Mouse (Mus musculus): Measurements from ENCODE around the gene Xpnpep2.

Gene Xpnpep2

GRCm38 (mm10) chrX:48108394-48109315 is at the start of gene Xpnpep2:
Gene Xpnpep2 (plus strand): TSS chrX:48108725.
- DNase-seq (ENCODE audit: low read depth, low spot score), result peak; percentile 61

DNA sequence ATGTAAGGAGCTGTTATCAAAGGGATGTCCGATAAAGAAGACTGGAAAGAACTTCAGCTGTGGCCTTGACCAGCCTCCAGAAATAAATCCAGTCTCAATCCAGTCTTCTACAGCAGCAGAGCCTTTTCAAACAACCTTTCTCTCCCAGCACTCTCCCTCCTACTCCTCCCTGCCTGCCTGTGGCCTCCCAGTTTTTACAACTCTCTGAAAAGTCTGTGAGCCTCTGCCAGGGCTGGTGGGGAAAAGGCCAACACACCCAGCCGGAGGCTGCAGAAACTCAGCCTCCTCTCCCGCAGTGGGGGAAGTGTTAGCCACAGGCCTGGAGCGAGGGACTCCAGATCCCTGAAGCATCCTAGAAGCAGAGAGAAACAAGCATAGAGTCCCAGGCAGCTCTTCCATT is 46.0 kb upstream of the Xpnpep2 start:
- DNase-seq (ENCODE audit: low read depth, low spot score), result no peak

GRCm38 (mm10) chrX:48064166-48064853 is 44.2 kb upstream of the Xpnpep2 start:
- DNase-seq (ENCODE audit: low read depth, low spot score), result no peak

- DNase-seq (ENCODE audit: low read depth, low spot score), result no peak
Measured at GRCm38 (mm10) chrX:48066891-48067290, 41.6 kb upstream of the Xpnpep2 start.

- DNase-seq (ENCODE audit: low read depth, low spot score), result no peak
Measured at GRCm38 (mm10) chrX:48071961-48072360, 36.6 kb upstream of the Xpnpep2 start.

DNA sequence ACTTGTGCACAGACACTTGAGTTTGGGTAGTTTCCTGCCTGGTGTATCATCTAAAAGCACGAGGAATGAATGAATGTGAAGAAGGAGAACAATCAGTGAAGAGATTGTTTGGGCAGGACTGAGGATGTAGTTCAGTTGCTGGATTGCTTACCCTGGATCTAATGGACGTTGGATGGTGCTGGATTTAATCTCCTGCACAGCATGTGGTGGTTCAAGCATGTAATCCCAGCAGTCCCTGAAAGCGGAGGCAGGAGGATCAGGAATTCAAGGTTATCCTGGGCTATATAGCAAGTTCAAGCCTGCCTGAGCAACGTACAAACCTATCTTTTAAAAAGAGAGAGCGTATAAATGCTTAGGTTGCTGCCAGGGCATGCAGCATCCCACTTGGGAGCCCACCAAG is 36.1 kb upstream of the Xpnpep2 start:
- no peak for DNase-seq (ENCODE audit: low read depth, low spot score)

GRCm38 (mm10) chrX:48074691-48075090 is 33.8 kb upstream of the Xpnpep2 start:
- no peak for DNase-seq (ENCODE audit: low read depth, low spot score)

GRCm38 (mm10) chrX:48076806-48077425 is 31.6 kb upstream of the Xpnpep2 start:
- no peak for DNase-seq (ENCODE audit: low read depth, low spot score)

- no peak for DNase-seq (ENCODE audit: low read depth, low spot score)
Measured at GRCm38 (mm10) chrX:48082364-48082763, 26.2 kb upstream of the Xpnpep2 start.

GRCm38 (mm10) chrX:48092129-48092528 is 16.4 kb upstream of the Xpnpep2 start:
- no peak for DNase-seq (ENCODE audit: low read depth, low spot score)

DNA sequence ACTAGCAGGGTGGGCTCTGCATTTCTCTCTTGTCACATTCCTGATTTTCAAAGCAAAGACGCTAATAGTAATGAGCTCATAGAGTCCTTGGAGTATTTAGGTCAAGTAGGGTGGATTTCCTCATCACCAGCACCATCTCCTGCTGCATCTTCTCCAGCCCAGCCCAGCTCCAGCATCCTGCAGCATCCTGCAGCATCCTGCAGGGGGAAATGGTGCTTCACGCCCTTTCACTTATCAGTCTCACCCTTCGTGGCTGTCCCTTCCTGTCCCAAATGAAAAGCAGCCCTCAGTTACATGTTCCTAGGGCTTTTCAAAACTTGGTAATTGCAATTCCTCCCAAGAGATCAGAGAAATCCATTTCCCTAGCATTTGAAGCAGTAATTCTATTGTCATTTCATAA is 15.0 kb upstream of the Xpnpep2 start:
- no peak for DNase-seq (ENCODE audit: low read depth, low spot score)

- DNase-seq (ENCODE audit: low read depth, low spot score), result no peak
Measured at GRCm38 (mm10) chrX:48094658-48095057, 13.9 kb upstream of the Xpnpep2 start.

- no peak for DNase-seq (ENCODE audit: low read depth, low spot score)
Measured at GRCm38 (mm10) chrX:48096580-48096979, 11.9 kb upstream of the Xpnpep2 start.

- no peak for DNase-seq (ENCODE audit: low read depth, low spot score)
Measured at GRCm38 (mm10) chrX:48098470-48099129, 9.9 kb upstream of the Xpnpep2 start.

GRCm38 (mm10) chrX:48099871-48100270 is 8.7 kb upstream of the Xpnpep2 start:
- no peak for DNase-seq (ENCODE audit: low read depth, low spot score)

DNA sequence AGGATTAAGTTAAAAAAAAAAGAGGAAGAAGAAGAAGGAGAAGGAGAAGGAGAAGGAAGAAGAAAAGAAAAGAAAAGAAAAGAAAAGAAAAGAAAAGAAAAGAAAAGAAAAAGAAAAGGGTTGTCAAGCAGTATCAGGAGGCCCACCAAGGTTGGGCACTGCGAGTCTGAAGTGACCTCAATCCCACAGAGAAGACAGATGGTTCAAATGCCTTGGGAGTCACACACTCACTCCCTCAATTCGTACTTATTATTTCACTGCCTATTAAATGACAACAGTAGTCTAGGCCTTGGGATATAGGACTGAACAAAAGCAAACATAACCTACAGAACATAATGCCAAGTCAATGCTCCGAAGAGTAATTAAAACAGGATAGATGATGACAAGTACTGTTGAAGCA is 5.3 kb upstream of the Xpnpep2 start:
- no peak for DNase-seq (ENCODE audit: low read depth, low spot score)

DNA sequence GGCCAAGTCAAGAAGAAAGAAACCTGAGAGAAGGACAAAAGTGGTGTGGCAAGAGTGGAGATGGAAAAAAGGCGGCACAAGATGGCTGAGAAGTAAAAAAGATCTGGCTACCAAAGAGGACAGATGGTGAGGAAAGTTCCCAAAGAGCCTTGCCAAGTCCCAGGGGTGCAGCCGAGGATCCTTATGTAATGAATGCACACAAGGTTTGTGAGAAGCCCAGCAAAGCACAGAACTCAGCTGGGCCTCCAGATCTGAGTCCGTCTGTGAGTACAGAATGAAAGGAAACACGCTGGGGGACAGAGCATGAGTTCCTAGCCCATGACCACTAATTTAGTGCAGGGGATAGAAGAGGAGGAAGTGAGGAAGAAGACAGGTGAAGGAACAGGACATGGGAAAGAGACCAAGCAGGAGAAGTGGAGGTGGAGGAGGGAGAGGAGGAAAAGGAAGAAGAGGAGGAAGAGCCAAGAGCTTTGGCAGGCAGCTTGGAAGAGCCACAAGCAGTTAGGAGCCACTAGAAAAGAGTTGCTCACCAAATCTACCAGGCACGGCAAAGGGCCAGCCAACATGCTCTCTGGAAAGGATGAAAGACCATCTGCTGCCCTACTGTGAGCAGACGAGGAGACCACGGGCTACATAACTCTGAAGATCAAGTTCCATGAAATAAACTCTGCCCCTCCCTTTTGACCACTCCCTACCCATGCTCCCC is 3.6 kb upstream of the Xpnpep2 start:
- no peak for DNase-seq (ENCODE audit: low read depth, low spot score)

GRCm38 (mm10) chrX:48106226-48106625 is 2.3 kb upstream of the Xpnpep2 start:
- DNase-seq (ENCODE audit: low read depth, low spot score), result no peak

DNA sequence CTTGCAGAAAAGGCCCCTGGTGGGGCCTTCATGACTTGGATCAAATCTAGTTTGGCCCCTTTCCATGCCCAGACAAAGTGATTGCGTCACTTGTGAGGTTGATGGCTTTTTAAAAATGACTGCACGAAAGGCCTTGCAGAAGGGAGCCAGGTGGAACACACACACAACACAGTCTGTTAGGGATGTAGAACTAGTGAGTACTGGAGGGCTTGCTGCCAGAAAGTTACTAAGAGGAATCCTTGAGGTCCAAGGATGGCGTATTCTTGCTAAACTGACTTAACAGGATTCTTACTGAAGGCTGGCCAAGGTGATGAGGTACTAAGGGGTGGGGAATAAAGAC is 761 bp downstream of the Xpnpep2 start:
- DNase-seq (ENCODE audit: low read depth, low spot score), result no peak

DNA sequence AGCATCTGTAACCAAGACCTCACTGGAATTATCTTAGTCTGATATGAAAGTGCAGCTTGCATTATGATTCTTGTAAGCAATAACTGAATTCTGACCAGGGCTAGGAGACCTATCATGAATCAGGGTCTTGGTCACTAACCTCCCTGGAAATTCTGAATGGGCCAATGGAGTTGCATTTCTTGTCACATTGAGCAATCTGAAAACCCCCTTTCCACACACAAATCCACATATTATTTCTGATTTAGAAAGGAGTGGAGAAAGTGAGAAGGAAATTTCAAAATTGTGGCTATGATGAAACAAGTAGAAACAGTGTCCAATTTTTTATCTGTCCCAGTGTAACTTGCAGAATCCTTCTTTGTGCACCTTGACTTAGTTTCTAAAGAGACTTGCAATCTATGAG is 10.8 kb downstream of the Xpnpep2 start:
- no peak for DNase-seq (ENCODE audit: low read depth, low spot score)
